Mouse (Mus musculus) kidney, postnatal 4 days (tissue): Measurements from ENCODE around the gene Cfap54.

Experiments used
- DNase-seq, 2 experiments: peaks; one replicate each; pipeline ENCODE4 v3.0.0; 2021; ENCODE audit warnings: mixed read lengths in 2 of 2

Cfap54 gene

DNA sequence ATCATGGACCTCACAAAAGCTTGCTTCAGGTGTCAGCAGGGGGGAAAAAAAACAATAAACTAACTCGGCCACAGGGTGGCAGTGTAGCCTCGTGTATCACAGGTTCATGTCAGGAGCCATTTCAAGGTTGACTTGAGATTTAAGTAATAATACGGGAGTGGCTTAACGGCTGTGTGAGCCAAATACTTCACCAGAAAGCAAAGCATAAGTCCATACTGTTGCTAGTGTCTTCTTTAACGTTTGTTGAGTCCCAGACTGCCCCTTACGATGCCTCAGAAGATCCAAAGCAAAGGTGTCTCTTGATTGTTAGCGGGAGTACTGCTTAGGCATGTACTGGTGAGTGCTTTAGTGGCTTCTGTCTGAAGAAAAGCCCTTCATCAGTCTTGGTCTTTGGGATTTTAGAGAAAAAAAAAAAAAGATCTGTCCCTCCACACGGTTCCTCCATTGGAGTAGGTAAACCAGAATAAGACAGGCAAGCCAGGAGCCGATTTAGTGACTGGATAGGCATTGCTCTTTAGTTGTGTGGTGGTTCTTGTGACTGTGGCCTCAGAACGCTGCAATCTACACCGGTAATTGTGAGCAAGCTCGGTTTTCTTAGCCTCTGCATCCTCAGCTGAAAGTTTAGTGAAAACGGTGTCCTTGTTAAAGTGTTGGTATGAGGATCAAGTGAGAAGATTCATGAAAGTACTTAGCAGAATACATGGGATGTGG is 30.2 kb downstream of the Cfap54 start:
- peak; percentile 85 to 87 for DNase-seq

DNA sequence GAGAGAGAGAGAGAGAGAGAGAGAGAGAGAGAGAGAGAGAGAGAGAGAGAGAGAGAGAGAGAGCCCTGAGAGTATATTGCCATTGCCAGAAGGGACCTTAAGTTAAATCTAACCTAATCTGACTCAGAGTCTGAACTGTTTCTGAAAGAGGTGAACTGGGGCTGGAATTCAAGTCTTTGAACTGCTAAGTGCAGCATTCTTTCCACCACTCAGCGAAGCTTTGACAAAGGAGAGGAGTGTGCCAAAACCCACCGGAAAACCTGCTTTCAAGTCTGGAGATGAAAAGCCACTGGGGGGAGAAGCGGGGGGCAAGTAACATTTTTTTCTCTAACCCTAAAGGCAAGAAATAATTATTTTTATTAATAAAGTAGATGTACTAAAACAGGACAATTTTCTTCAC is 30.8 kb downstream of the Cfap54 start:
- DNase-seq = no peak

DNA sequence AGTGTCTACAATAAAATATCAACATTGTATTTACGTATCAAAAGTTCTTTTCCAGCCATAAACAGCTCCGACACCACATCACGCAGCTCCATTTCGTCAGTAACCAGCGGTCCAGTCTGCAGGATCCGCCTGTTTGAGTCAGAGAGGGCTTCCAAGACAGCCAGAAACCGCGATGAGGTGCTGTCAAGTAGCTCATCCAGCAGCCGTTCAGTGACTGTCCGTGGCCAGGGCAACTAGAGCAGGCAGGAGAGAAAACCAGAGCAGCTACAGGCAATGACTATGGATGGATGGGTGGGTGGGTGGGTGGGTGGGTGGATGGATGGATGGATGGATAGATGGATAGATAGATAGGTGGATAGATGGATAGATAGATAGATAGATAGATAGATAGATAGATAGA is 38.2 kb downstream of the Cfap54 start:
- no peak for DNase-seq

DNA sequence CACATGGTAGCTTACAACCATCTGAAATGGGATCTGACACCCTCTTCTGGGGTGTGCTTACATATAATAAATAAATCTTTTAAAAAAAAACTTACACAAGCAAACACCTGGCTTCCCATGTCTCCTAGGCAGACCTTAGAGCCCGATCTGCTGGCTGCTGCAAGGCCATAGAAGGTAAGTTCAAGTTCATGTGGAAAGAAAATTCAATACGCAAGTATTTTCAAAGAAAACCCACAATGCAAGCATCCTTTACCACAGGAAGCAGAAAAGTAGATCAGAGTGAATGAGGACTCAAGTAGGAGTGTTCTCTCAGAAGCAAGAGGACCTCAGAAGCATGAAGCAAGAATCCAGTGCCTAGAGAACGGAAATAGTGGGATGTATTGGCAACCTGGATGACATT is 39.6 kb downstream of the Cfap54 start:
- no peak for DNase-seq

DNA sequence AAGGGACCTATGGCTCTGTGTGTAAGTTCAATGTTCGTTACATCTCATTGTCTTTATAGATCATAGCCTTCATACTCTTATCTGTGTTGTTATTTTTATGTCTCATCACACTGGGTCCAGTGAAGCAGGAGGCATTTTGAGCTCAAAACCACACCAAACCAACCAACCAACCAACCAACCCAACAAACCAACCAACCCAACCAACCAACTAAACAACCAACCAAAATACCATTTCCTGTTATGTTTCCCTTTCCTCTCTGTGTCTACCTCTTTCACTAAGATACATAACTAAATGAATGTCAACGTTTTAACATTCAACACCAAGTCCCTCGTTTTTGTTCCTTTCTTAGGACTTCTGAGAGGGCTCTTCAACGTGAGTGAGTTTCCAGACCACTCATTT is 40.0 kb downstream of the Cfap54 start:
- no peak for DNase-seq

DNA sequence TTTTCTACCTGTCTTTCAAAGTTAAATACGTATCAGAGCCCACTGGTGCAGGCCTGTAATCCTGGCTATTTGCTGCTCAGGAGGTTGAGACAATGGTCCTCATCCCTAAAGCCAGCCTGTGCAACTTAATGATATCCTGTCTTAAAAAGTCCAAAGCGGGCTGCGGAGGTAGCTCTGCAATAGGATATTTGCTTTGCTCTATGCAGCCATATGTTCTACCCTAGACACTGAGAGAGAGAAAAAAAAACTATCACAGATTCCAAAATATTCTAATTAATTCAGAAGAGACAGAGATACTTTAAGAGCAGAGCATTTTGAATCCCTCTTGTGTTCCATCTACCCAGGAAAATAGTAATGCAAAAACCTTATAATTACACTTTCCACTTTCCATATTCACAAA is 44.9 kb downstream of the Cfap54 start:
- no peak for DNase-seq

DNA sequence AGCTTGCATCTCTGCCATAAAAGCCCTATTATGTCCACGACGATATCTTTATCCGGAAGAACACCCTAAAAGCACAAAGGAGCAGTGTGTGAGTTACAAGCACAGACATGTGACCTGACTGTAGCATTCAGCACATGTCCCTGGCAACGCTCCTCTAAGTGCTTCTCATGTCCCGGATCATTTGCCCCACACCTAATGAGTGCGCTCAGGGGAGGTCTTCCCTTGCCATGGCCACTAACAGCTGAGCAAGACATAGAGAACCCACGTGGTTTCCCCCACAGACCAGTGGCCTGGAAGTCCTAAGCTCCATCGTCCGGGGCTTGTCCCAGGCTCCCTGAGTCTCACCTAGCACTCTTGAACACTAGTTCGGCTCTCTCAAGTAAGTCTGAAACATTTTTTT is 45.9 kb downstream of the Cfap54 start:
- no peak for DNase-seq

DNA sequence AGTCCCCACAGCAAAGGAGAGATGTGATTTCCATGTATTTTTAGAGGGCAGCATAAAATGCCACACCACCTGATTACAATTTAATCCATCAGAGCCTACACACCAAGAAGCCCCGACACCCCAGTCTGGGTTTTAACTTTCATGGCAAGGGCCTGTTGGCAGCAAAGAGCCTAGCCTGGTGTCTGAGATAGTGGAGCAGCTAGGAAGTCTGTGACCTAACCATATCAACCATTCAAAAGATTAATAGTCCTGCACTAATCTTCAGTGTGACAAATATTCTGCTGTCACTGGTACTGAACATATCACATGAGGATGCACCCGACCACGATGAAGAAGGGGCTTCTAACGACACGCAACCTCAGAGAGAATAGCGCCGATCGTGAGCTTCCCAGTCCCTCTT is 58.1 kb downstream of the Cfap54 start:
- no peak for DNase-seq

DNA sequence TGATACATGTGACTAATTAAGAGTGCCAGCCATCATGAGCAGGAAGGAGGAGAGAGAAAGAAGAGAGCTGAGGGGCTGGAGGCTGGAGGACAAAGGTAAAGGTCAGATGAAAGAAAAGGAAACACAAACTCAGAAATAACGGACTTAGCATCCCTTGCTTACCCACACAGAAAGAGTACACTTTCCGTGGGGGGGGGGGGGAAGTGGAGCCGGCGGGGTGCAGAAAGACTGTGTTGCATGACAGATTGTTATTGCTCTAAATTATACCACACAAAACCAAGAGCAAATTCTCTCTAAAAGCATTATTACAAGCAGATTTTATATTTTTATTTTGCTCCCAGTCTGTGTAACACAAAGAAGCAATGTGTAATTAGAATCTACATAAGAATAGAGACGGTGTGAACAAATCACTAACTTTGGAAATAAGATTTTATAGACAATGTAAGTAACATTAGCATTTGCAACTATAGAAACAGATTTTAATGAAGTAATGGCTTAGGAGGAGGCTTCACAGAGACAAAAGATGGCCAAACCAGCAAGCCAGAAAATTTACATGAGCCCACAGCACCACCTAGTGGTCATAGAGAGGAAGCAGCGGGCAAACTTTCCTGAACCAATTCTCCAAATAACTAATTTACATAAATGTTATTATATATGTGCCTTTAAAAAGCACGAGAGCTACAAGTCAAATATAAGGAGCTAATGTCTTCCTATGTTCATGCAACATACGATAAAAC is 67.2 kb downstream of the Cfap54 start:
- peak; percentile 61 to 64 for DNase-seq

DNA sequence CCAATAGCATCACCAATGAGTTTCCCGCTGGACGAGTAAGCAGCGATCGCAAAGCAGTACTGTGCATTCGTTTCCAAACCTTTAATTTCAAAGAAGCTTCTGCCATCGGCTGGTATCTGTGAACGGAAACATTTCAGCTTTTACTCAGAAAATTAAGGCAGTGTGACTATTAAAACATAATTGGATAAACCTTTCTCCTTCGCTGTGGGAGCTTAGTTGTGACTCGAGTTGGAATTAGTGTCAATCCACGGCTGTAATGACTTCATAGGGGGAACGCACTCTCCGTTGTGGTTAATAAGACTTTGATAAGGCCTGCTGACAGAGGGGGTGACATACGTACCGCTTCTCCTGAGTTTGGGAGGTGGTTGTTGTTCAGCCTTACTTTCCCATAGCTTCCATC is 70.3 kb downstream of the Cfap54 start:
- no peak for DNase-seq

DNA sequence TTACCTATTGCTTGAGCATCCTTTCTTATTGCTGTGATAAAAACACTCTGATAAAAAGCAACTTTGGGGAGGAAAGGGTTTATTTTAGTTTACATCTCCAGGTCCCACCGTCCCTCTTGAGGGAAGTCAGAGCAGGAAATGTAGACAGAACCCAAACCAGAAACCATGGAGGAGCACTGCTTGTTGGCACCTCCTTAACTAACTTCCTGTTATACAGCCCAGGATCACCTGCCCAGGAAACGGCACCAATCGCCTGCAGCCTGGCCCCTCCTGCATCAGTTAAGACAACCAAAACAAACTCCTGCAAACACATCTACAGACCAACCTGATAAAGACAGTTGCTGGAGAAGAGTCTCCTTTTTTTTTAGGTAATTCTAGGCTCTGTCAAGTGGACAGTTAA is 74.4 kb downstream of the Cfap54 start:
- DNase-seq = no peak

DNA sequence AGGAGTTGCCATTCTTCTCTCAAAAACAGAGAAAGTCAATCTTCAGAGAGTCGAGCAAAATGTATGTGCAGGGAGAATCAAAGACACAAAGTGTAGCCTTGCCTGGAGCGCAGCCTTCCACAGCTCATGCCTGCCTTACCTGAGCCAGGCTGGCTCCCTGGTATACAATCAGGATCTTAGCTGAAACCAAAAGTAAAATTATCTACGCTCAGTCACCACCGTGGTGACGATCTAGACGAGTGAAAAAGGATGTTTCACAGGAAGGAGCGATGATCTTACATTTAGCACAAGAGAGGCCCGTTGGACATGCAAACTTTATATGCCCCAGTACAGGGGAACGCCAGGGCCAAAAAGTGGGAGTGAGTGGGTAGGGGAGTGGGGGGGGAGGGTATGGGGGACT is 75.0 kb downstream of the Cfap54 start:
- DNase-seq = no peak

DNA sequence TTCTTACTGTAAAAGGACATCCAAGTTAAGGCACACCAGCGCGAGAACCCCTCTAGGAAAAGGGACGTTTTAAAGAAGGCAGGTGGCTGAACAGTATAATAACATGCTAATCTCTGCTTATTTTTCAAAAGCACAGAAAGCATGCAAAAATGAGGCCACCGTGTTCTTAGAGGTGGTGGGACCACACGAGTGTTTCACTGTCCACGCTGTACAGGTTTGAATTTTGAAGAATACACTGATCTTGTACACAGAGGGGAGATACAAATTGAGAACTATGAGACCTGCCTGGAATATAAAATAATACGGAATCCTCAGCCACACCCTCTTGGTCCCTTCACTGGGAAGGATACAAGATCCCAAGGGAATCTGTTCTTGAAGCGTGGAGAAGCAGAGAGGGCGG is 82.9 kb downstream of the Cfap54 start:
- no peak for DNase-seq

DNA sequence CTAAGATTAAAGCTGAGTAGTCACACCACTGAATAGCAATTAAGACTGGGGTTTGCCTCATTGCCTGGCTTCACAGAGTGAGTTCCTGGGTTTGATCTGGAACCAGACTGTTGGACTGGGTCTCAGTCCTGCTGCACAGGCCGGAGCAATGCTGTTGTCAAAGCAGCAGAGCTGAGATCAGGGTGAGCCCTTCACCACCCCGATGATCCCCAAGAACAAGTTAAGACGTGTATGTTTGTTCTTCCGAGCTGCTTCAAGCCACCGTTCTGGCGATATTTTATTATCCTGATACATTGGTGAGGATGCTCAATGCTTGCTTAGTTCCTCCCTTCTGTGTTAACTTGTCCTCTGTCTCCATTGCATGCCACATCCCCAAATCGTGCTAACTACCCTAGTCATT is 86.2 kb downstream of the Cfap54 start:
- no peak for DNase-seq

DNA sequence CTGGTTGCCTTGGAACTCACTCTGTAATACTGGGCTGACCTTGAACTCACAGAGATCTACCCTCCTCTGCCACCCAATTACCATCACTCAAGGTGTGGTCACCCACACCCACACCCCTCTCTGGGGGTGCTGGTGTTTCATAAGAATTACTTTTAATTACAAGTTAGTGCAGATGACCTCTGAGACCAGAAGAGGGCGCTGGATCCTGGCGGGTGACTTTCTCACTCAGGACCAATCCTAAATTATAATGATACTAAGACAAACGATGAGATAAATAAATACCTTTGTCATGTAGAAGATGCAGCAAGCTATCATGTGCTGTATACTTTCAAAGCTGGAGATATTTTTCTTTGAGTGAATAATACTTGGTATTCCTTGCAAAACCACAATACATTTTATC is 87.1 kb downstream of the Cfap54 start:
- DNase-seq = no peak

DNA sequence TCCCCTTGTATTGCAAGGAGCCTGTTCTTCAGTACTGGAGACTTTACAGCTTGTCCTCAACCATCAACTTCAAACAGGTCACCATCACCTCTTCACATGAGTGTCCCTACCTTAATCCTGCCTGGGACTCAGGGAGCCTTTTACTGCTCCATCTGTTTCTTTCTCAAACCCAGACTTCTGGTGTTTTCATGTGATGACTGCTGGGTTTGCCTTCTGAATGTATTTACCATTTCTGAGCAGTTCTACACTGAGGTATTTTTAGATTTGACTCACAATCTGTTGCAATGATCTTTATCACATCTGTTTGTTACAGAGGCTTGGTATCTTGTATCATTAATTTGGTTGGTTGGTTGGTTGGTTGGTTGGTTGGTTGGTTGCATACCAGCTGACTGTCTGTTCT is 88.9 kb downstream of the Cfap54 start:
- DNase-seq = no peak

DNA sequence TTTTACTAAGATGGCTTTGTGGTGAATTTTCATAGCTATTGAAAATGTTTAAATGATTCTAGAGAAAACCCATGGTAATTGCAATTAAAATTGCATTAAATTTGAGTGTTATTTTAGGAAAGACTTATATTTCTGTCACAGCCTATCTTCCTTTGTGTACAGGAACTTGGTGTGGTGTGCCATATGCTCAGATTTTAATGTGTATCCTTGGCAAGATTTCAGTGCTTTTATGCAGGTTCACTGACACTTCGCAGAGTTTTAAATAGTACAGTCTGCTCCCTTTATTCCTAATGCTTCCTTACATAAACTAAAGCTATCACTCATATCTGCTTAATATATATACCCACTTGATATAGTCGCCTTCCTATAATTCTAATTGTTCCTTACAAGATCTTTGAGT is 90.8 kb downstream of the Cfap54 start:
- no peak for DNase-seq

DNA sequence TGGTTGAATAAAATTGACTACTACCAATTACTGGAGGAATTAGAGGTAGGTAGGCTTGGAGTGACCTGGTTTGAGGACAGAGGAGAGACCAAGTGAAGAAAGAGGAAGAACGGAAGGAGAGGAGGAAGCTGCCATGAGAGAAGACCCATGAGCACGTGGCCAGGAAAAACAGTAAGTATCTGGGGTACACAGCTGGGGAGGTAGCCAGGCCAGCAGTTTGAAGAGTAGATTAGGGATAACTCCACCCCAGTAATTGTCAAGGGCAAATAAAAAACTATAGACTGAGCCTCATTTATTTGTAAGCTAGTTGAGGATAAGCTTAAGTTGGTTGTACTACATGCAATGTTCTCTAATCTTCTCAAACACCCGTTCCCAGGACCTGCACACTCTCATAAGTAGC is 116.3 kb downstream of the Cfap54 start:
- DNase-seq = no peak

DNA sequence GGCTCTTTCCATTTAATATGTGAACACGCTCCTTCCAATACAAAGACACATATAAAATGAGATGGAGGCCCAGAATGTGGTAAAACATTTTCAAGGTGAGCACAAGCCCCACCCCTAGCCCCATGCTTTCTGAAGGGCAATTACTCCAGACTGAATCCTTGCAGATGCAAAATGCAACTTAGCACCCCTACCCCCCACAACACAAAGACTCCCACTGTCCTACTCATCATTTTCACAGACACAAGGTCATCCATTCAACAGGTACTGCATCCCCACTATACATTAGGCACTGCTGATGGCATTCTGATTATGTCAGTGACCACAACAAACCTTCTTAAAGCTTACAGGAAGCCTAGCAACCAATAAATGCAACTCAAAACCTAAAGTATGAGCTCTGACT is 131.4 kb downstream of the Cfap54 start:
- no peak for DNase-seq

DNA sequence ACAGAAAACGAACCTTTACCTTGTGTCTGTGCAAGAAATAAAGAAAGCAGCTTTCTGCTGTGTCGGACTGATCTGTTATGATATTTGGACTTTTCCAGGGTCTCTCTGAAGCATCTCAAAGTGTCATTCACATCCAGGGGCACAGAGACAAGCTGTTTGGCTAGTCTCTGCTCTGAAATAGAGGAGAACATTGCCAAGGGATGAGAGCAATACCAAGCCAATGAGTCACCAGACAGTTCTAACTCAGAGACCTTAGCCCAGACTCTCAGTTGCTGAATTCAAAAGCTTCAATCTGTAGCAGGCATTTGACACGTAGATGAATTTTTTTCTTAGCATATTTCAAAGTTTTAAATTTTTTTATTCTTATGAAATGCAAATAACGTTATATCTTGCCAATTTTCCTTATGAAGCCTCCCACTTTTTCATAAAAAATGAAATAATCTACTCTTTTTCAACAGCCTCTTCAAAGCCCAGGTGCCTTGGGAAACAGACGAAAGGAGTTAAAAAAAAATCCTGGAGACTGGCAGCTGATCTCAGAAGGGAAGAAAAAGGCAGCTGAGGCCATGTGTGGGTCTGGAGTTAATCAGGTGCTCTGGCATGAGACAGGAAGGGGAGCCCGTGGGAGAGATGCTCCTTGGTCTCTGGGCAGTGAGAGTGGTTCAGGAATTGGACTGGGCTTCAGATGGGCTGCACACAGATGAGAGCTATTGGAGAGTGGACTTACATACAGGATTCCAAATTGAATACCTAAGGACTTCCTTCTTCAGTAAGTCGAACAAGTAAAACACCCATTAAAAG is 138.4 kb downstream of the Cfap54 start:
- no peak for DNase-seq

DNA sequence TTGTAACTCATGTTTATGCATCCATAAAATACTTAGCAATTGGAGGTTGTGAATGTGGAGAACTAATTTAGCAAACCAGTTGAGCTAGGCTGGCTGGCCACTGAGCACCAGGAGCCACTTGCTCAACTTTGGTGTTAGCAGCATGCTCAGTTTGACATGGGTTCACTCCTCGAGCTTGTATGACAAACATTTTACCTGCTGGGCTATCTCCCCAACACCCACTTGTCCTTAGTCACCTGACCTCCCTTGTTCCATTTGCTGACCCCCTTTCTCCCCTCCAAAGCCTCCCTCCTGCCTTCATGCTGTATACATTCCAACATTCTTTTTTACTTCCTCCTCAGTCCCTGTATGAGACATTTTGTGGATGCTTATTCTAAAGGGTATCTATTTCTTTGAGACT is 139.8 kb downstream of the Cfap54 start:
- no peak for DNase-seq

DNA sequence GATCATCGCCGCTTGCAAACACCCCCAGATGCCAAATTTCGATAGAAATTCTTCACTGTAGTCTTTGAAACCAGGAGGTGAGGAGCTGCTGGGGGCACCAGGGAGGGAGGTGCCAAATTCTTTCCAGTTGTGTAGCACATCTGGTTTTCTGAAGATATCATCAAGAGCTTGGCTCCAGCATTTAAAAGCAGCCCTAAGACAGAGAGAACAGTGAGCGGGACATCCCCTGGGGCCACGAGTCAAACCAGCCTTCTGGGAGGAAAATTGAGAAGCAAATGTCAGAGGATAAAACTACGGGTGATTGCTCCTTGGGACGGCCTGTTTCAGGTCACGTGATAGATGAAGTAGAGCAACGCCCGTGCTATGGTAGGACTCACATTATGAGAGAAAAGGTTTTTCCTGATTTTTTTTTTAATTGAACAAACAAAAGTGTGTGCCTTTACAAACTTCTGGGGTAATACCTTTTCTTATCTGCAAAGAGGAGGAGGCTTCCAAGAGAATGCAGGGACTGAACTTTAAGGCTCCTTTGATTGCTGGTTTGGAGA is 143.6 kb downstream of the Cfap54 start:
- no peak for DNase-seq

DNA sequence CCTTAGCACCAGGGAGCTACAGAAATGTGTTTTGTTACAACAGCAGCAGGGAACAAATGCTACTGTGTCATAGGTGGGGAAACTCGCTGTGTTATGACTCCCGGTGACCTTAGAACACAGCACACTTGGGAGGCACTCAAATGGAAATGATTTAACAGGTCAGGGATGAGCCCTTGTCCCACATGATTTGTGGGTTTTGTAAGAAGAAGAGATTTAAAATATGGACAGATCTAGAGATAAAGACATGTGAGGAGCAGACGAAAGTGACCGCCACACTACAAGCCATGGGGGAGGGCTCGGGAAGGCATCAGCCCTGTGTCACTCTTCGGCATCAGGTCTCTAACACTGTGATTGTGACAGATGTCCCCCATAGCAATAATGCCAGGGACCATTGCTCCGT is 144.3 kb downstream of the Cfap54 start:
- DNase-seq = no peak

DNA sequence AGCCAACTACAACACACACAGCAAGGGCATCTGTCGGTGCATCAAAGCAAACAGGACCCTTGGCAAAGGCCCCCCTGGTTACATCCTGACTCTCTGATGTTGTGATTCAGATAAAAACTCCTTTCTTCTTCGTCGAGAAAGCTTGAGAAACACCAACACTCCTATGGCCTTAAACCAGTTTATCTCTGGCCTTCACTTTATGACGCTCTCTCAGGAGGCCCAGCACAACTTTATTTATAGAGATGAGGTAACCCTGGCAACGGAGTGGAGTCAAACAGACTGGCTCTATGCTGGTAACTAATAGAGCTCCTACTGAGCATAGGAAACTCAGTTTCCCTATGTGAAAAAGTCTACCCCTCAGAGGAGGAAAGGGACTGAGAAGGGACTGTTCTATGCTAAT is 146.9 kb downstream of the Cfap54 start:
- DNase-seq = no peak
